Mouse (Mus musculus): ENCODE measurements around the gene Wfs1. TPM values are rescaled to one million over a fixed set of nuclear protein-coding genes. Genes with fewer than 3 reads are reported as not detected.
A peak's percentile ranks its signal among the peaks of the same experiment; 100 is the strongest.

Wfs1 gene
- polyA plus RNA-seq, 1 experiment = 56.5 TPM

DNA sequence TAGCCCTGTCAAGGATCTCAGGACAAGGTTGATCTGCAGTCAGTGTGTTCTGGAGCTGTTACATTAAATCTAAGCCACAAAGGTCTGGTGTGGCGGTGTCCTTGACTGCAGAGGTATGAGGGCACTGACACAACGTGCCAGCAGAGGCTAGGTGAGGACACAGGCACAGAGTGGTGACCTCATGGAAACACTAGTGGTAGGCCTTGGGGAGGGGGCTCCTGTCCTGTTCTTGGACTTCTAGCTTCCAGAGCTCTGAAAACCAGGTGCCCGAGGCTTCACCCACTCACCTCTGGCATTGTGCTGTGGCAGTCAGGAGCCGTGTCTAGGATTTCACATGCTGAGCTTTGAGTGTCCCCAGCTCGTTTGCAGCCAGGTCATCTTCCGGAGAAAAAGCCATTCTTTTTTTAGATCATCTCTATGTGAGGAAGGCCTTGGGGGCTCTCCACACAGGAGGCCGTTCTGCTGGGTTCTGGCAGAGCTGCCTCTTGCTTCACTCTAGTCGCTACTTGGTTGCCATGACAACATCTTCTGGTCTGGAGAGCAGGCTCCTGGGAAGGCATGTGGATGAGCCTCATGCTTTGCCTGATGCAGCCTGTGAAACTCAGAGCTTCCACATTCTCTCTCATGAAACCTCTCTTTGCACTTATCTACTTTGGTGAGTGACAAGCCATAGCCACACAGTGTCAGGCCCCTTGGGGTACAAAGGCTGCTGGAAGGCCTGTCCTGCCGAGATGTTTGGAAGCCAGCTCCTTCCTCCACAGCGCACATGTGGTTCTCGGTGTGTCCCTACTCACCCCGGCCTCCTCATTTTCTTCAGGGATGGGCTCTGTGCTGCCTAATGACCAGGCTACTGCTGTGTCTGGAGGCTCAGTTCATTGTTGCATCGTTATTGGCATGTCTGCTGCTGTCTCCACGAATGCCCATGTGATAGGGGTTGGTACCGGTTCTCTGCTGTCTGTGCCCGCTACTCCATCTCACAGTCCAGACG lies 53.2 kb downstream of the Wfs1 start:
- peak in 1 of 2 experiments; percentile 78 for DNase-seq (ENCODE audit: extremely low spot score in 1 of 2, low spot score in 1 of 2)

- DNase-seq (ENCODE audit: extremely low spot score in 1 of 2, low spot score in 1 of 2) = no peak
These were observed 55.6 kb downstream of the Wfs1 start for GRCm38 (mm10) chr5:36933383-36933782.

DNA sequence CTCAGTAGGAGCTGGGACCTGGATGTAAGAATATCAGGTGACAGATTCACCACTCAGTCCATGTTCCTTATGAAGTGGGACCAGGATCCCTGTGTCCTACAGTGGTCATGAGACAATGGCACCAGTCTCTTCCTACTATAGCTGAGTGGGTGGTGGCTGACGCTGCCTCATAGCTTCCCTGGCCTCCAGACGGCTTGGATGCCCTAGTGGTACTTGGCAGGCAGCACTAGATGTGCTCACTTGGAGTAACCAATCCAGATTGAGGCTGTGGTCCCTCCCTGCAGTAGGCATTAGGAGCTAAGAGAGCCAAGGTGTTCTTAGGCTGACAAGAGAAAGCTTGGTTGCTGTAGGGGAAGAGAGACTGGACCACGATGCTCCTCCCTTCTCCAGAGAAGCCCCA lies 59.6 kb downstream of the Wfs1 start:
- DNase-seq (ENCODE audit: extremely low spot score in 1 of 2, low spot score in 1 of 2) = no peak

- peak in 1 of 2 experiments; percentile 69 for DNase-seq (ENCODE audit: extremely low spot score in 1 of 2, low spot score in 1 of 2)
These were observed 60.3 kb downstream of the Wfs1 start for GRCm38 (mm10) chr5:36928701-36929100.

GRCm38 (mm10) chr5:36923826-36924700 lies 64.9 kb downstream of the Wfs1 start:
- peak; percentile 65 to 68 for DNase-seq (ENCODE audit: extremely low spot score in 1 of 2, low spot score in 1 of 2)

DNA sequence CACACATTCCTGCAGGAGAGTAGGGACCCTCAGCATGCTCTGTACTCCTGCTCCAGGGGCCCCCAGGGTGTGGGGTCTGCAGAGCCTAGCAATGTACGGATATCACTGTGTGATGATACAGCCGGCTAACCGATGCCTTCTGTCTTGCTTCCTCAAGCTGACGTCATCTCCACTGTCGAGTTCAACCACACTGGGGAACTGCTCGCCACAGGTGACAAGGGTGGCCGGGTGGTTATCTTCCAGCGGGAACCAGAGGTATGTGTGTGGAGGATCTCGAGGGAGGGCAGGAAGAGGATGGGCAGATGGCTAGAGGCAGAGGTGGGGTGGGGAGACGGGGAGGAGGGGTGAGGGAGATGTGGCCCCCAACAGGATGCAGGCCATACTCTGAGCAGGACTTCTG lies 66.2 kb downstream of the Wfs1 start:
- DNase-seq (ENCODE audit: extremely low spot score in 1 of 2, low spot score in 1 of 2) = no peak

DNA sequence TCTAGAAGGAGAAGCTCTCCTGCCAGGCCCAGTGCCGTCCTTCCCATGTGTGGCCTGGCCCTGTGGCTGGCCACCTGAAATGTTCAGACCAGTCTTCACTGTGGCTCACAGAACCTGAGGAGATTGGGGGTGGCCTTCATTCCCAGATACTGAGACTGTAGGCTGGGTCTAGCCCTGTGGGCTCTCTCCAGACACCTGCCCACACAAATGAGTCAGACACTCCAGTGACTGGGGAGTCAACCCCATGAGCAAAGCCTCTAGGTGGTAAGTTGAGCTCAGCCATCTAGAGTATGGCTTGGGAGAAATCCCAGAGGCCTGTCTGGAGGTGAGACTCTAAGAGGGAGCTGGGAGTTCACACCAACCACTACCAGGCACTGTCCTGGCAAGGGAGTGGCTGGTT lies 67.1 kb downstream of the Wfs1 start:
- peak in 1 of 2 experiments; percentile 70 for DNase-seq (ENCODE audit: extremely low spot score in 1 of 2, low spot score in 1 of 2)

- DNase-seq (ENCODE audit: extremely low spot score in 1 of 2, low spot score in 1 of 2) = no peak
These were observed 68.9 kb downstream of the Wfs1 start for GRCm38 (mm10) chr5:36920072-36920471.

- no peak for DNase-seq (ENCODE audit: extremely low spot score in 1 of 2, low spot score in 1 of 2)
These were observed 71.0 kb downstream of the Wfs1 start for GRCm38 (mm10) chr5:36918016-36918415.

GRCm38 (mm10) chr5:36917245-36917644 lies 71.8 kb downstream of the Wfs1 start:
- no peak for DNase-seq (ENCODE audit: extremely low spot score in 1 of 2, low spot score in 1 of 2)

- DNase-seq (ENCODE audit: extremely low spot score in 1 of 2, low spot score in 1 of 2) = no peak
These were observed 72.4 kb downstream of the Wfs1 start for GRCm38 (mm10) chr5:36916581-36916980.

Other genes with a start within 250 kb of the Wfs1 start
- gene Bloc1s4, start 240.6 kb downstream of the Wfs1 start, polyA plus RNA-seq (2012; rRNA removed) = 23.4 and 24.0 TPM in 2 replicates
- 343 and 355 TPM in 2 replicates for gene Mrfap1, start 192.4 kb downstream of the Wfs1 start, polyA plus RNA-seq (2012; rRNA removed)
- 30.3 and 30.5 TPM in 2 replicates for gene Man2b2, start 158.6 kb downstream of the Wfs1 start, polyA plus RNA-seq (2012; rRNA removed)
- gene Ppp2r2c, start 120.7 kb downstream of the Wfs1 start, polyA plus RNA-seq (2012; rRNA removed) = 354 and 368 TPM in 2 replicates
- 13.7 and 15.6 TPM in 2 replicates for gene Gm1043, start 96.2 kb upstream of the Wfs1 start, polyA plus RNA-seq (2012; rRNA removed)

Data from frontal cortex, adult 2 months (tissue).